Mouse (Mus musculus): ENCODE measurements around the gene L3mbtl4.

The L3mbtl4 gene

DNA sequence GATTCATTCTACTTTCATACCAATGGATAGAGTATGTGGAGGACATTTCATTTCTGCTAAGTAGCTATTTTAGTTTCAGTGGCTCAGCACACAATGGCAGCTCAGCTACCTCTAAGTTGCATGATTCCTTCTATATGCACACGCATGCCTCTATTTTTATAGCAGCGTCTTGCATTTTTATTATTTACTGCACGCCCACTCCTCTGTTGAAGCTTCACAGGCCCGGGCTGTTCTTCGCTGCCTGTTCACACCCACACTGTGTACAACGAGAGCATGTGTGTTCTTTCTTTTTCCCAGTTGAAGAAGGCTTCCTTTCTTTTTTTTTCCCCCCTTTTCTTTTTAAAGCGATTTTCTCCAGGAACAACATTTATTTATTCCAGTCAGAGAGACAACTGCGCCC is 357.8 kb downstream of the L3mbtl4 start:
- in situ Hi-C loops (cut with MboI, MseI), result no loop called here

DNA sequence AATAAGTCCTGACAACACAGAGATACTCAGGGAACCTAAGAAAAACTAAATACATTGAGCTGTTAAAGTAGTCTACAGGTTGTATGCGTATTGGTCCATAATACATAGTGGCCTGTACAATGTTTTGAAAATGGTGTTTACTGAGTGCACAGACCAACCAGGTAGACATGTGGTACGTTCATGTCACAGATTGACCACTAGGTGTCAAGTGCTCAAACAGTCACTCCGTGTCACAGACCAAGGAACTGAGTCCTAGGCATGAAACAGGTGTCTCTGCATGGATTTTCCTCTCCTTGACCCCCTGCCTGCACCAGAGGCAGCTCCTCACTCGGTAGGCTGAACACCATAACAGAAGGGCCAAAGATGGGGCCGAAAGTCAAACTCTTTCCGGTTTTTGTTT is 366.6 kb downstream of the L3mbtl4 start:
- in situ Hi-C loops (cut with MboI, MseI), result no loop called here

DNA sequence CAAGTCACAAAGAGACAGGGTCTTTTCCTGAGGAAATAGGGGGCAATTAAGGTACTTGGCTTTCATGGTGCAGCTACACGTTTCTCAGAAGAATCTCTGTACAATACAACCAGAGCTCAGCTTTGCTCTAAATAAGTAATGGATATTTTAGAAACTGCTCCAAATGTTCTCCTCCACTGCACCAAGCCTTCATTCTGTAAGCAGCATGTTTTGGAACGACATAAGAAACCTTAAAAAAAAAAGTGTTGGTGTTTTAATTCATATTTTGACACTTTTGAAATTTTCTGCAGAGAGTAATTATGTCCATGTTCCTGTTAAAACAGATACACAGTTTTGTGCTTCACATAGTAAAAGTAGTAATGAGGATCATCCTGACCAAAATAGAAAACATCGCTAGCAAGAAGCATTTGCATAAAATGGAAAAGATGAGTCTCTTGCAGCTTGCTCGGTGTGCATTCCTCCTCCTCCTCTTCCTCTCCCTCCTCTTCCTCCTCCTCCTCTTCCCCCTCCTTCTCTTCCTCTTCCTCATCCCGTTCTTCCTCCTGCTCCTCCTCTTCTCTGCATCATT is 369.0 kb downstream of the L3mbtl4 start:
- in situ Hi-C loops (cut with MboI, MseI), result no loop called here

DNA sequence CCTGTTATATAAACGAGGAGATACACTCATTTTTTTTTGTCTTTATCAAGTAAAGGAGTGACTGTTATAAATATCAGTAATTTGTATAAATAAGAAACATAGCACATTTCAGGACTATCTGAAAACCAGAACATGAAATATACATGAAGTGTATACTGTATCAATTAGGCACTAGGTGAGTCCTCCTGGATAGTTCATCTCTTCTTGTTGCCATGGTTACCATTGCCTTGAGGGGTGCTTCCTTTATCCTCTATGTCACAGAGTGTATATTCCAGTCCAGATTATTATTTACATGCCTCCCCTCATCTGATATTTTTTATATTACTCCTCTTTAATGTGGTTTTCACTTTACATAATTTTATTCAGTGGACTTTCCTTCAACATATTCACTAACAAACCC is 392.9 kb downstream of the L3mbtl4 start:
- in situ Hi-C loops (cut with MboI, MseI), result no loop called here

DNA sequence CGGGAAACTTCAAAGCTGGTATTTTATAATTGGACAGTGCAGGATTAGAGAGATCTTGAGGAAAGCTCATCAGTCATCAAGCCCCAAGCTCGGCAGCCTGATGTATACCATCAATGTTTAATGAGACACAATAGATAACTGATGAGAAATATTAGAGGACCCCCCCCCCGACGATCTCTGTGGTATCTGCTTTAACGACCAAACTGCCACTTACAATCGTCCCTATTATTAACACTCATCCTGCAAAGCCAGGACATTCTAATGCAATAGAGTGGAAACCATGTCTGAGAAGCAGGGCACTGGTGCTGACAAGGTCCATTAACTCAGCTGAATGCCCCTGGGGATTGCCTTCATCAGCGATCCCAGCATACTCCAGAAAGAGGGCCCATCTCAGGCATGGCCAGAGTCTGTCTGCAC is 398.5 kb downstream of the L3mbtl4 start:
- in situ Hi-C loops (cut with MboI, MseI), result no loop called here

DNA sequence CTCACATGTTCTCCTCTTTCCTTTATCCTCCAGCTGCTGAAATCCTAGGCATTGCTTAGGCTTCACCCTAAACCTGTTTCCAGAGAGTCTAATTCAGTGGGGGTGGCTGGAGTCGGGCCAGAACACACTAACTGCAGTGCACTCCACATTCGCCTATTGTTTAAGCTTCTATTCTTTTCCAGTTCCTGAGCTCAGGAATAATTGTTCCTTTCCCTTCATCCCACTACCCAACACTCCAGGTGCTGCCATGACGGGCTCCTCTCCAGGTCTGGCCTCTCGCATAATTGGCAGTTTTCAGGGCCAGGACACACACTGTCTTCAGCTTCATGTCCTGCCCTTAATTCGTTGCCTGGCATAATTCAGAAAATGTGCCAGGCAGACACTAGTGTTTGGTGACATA is 437.1 kb downstream of the L3mbtl4 start:
- in situ Hi-C loops (cut with MboI, MseI), result loop anchor here (25.0 kb wide), 1 partner anchor 1823 kb away; no protein-coding TSS in a partner anchor

DNA sequence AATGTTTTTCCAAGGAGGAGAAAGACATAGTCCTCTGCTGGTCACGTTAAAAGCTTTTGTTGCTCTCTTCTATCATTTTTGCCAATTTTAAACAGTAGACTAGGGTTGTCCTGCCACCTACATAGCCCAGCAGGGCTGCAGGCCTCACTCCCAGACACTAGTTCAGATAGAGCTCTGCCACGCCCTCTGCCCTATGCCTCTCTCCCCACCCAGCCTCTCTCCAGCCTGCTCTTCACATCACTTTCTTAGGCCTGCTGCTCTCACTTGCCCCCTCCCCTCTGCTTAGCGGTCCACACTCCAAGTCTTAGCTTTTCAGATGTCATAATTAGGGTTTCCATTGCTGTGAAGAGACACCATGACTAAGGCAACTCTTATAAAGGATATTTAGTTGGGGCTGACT is 437.8 kb downstream of the L3mbtl4 start:
- in situ Hi-C loops (cut with MboI, MseI), result loop anchor here (25.0 kb wide), 1 partner anchor 1824 kb away; no protein-coding TSS in a partner anchor

DNA sequence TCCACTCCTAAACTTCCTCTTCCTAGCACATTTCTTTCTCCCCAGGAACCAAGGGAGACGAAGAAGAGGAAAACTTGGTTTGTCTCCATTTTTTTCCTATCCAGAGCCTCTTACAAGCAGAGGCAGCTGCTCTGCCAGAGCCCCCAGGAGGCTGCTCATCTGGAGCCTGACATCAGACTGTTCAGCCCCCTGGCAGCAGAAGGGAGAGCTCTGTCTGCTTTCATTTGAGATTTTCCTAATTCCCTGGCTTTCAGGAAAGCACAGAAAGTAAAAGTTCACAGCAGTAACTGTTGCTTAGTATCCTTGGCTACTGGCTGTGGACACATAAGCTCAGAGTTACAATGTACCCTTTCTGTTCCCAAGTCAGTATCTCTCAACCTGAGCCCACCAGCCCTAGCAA is 474.7 kb downstream of the L3mbtl4 start:
- in situ Hi-C loops (cut with MboI, MseI), result loop anchor here (10.0 kb wide), 1 partner anchor 1563 kb away; no protein-coding TSS in a partner anchor

DNA sequence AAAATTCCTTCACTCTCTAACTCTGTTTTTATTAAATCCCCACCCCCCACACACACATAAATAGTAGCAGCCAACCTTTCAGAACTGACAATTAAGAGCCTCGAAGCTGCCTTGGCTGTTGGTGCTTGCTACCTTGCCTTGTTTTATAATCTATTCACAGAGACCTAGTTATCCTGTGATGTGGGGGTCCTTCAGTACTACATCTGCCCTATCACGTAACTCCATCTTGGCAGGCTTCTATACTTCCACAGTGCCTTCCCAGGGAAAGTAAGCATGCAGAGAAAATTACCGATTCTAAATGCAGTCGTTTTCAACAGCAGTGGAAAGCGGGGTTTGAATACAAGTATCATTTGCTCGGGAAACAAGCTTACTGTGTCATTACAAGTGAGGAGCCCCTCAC is 476.9 kb downstream of the L3mbtl4 start:
- in situ Hi-C loops (cut with MboI, MseI), result no loop called here

DNA sequence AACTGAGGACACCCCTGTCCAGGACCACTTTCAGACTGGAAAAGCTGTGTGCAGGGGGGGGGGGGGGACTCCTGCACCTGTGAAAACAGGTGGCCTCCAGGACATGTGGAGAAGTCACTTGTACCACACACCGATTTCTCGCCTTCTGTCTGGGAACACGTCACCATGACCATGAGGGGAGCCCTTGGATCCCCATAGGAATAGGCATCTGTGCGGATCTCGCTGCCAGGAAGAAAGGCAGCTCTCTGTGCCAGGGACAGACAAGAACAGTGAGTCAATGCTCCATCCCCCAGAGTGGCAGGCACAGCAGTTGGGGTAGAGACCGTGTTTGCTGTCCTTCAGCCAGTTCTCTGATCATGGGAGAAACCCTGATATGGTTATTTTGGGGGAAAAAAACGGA is 479.5 kb downstream of the L3mbtl4 start:
- in situ Hi-C loops (cut with MboI, MseI), result no loop called here

DNA sequence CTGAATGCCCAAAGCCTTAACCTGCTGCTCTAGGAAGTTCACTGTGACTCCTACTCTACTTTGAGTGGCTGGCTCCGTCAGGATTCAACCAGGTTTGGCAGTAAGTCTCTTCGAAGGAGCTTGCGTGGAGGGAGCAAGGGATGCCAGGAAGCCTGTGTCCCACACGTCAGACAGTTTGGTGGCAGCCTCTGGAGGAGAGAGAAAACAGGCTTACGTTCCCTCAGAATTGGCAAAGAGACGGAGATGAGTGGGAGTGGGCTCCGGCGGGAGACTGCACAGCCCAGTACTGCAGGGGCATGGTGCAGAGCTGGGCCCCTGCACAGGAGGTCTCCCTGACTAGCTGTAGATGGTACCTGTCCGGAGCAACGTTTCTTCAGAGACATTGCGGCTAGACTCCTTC is 481.2 kb downstream of the L3mbtl4 start:
- in situ Hi-C loops (cut with MboI, MseI), result no loop called here

DNA sequence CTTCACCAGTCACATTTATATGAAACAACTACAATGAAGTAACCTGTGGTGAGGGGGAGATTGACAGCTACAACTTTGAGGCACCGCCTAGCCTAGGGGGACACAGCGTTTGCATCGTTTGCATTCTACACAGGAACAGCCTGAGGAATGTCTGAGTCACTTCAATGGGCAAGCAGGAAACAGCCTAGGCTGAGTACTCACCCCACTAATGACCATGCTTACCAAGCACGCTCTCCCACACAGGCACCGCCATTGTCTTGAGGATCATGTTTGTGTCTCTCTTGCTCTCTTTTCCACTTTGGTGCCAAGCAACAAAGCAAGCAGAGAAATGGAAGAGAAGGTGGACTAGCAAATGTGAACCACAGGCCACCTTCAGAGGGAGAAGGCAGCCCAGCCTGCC is 484.8 kb downstream of the L3mbtl4 start:
- in situ Hi-C loops (cut with MboI, MseI), result no loop called here

DNA sequence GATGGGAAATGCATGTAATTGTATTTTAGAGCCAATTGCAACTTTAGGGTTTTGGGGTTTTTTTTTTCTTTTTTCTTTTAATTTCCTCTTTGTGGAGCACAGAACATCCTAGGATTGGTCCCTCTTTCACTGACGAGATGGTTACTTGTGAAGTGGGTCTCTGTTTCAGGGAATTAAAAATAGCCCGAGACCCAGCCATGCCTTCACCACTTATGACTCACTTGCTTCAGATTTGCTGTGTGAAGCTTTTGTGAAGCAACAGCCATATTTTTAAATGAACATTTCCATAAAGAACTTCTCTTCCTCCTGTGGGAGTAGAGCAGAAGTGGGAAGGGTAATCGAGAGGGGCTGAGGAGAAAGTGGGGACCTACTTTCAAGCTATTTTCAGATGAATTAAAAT is 485.3 kb downstream of the L3mbtl4 start:
- in situ Hi-C loops (cut with MboI, MseI), result no loop called here

DNA sequence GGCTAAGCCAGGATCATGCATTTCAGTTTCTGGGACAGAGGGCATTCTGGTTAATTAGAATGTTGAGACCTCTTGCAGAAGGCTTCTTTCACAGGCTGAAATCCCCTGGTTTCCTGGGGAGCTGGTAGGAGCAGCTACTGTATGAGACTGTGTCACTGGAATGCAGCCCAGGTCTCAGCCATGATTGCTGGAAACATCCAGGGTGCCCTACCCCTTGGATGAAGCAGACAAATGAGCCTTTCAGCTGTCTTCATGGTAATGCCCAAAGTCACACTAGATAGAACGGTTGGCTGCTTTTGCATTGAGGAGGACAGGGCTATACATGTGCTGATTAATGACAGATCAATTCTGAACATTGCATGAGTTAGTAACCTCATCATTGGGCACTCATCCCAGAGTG is 486.4 kb downstream of the L3mbtl4 start:
- in situ Hi-C loops (cut with MboI, MseI), result no loop called here

DNA sequence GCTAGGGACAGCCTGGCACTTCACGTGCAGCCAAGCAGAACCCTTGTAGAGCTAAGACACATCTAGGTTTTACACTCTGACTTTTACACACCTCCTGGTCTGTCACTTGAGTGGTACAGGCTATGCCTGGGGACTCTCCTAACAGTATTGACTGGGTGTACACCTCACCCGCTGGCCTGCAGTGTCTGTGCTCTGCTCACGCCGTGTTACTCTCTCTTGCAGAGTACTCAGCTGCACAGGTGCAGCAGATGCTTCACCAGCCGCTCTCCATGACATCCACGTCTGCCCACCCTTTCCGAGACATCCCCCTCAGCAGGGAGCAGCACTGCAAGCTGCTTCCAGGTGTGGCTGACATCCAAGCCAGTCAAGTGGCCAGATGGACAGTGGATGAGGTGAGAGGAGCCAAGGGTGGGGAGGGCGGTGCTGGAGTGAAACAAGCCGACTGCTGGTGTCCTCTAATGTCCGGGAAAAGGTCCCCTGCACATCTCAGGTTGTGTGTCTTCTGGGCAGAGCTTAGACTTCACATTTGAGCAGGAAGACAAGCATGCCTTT is 490.8 kb downstream of the L3mbtl4 start:
- in situ Hi-C loops (cut with MboI, MseI), result no loop called here

DNA sequence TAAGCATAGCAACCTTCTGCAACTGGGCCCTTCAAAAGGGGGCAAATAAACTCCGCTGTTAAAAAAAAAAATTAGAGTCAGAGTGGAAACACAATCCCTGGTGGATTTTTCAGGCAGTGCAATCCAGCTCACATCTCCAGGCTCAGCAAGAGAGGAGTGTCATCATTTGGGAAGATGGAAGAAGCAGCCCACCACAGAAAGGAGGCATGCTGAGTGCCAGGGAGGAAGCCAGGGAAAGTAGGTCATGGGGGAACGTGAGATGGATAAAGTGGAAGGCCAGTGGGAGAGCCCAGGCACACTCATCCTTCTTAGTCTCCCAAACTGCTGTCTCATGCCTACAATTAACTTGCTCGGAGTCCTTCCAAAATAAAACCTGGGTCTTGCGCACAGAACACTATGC is 496.0 kb downstream of the L3mbtl4 start:
- in situ Hi-C loops (cut with MboI, MseI), result no loop called here

DNA sequence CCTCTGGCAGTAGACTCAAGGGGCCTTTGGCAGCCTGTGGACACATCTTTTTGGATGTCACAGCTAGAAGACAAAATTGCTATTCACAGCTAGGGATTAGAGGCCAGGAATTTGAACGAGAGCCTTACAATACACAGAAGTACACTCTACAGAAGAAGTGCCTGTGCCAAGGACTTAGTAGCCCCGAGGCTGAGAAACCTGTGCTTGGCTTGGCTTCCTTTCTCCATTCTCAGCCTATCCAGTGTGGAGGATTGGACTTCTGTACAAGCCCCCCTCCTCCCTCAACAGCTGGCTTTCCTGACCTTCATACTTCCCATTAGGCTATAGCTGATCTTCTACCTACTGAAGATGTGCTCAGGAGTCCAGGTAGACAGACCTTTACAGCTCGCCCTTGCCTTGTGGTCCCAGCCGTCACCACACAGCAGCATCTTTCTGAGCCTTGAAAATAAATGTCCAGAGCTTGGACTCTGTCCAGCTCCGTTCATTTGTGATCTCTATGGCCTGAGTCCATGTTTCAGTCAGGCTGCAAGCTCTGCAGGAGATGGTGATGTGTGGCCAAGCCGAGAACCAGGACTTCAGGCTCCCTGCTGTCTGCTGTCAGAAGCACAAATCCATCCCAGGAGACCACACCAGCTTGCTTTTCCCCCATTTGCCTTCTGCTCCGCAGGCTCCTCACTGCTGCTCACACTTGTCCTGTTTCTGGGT is 497.6 kb downstream of the L3mbtl4 start:
- in situ Hi-C loops (cut with MboI, MseI), result no loop called here

DNA sequence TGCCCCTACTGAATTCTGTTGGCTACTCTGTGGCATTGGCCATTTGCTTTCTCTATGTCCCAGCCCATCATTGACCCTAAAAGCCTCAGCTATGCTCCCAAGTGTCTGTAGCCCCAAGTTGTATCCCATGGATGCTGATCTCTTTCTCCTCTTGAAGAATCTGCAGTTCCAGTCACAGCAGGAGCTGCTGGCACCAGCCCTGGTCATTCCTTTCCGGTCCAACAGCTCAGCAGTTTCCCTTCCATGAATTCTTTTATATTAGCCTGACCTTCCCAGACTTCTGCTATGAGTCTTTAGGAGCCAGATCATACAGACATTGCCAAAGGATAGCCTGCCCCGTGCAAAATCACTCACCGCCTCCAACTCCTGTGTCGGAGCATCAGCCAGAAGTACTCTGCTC is 520.1 kb downstream of the L3mbtl4 start:
- in situ Hi-C loops (cut with MboI, MseI), result no loop called here

DNA sequence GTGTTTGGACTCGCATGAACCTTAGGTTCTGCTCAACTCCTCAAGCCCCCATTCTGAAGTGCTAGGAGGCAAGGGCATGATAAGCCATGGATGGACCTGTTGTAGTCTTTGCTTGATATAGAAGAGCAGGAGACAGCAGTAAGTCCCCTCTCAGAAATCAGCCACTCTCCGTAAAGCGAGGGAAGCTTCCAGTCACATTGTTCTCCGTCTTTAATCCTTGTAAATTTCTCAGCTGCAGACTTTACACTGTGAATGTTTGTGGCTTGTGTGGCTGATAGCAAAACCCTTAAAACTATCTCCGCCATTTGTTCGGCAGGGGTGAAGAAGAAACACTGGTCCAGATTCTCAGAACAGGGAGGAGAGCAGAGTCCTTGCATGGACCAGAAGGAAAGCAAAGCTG is 552.7 kb downstream of the L3mbtl4 start, which contains the start of gene Tmem200c:
Tmem200c (plus strand) TSS at position 301 of the 400 bp plus-strand sequence.
- in situ Hi-C loops (cut with MboI, MseI), result loop anchor here (10.0 kb wide), 1 partner anchor 58 kb away; no protein-coding TSS in a partner anchor

Measured in regulatory T cell (primary cell).